Mouse (Mus musculus) spleen, adult 2 months (tissue): ENCODE measurements at regions not wholly inside any gene's neighbourhood (a gene's known extent, or its start where the extent isn't known, plus 50 kb on each side); places are given as distances from the start of the nearest gene placed in this dataset.

Source experiments
- DNase-seq, 2 experiments: peaks; one replicate each; pipeline versions ENCODE4 v3.0.0 to v3.0.0-alpha.2; 2012 to 2021; ENCODE audit warnings: low spot score in 2 of 2, low read depth in 1 of 2
- H3K27ac ChIP-seq: fragments of 200-500 bp; 2 replicates; pipeline ENCODE4 v1.5.1; 2012; ENCODE audit warnings: low read length, inconsistent platforms; ENCODE audit not compliant: insufficient read depth
- H3K27me3 ChIP-seq: fragments of 200-500 bp; 2 replicates; pipeline ENCODE4 v1.6.1; 2012; ENCODE audit warnings: mild to moderate bottlenecking, moderate library complexity, low read length, inconsistent platforms; ENCODE audit not compliant: control insufficient read depth, insufficient read depth
- H3K36me3 ChIP-seq: fragments of 200-500 bp; 2 replicates; pipeline ENCODE4 v1.6.1; 2012; ENCODE audit warnings: mild to moderate bottlenecking, low read length, inconsistent platforms; ENCODE audit not compliant: control insufficient read depth, insufficient read depth
- H3K4me1 ChIP-seq: fragments of 200-500 bp; 2 replicates; pipeline ENCODE4 v1.6.1; 2011; ENCODE audit warnings: inconsistent platforms; ENCODE audit not compliant: control insufficient read depth, insufficient read depth, insufficient read length
- H3K4me3 ChIP-seq: fragments of 200-500 bp; 2 replicates; pipeline ENCODE4 v1.5.1; 2011; ENCODE audit warnings: mild to moderate bottlenecking, inconsistent platforms; ENCODE audit not compliant: insufficient read depth, insufficient read length; ENCODE audit errors: extremely low read depth
- CTCF ChIP-seq: fragments of 200-500 bp; IDR thresholded peaks from 2 replicates; pipeline ENCODE4 v1.5.1; 2011; ENCODE audit warnings: mild to moderate bottlenecking, inconsistent platforms; ENCODE audit not compliant: insufficient read depth, insufficient read length, insufficient replicate concordance; ENCODE audit errors: extremely low read depth
- POLR2A ChIP-seq: fragments of 200-500 bp; IDR thresholded peaks from 2 replicates; pipeline ENCODE4 v1.6.1; 2011; ENCODE audit warnings: low read depth, low read length, inconsistent platforms
- WGBS: fragments of 180-500 bp; shearing (Covaris S2); methylation state at CpG from one replicate; pipeline ENCODE4 v1.1.7; 2018; 5-methylcytosine and 5-hydroxymethylcytosine counted together

- no peak overlapping the region for H3K4me3 ChIP-seq
- no peaks in the 10 kb centered on the region for H3K36me3 ChIP-seq
- no peaks in the 10 kb centered on the region for H3K27me3 ChIP-seq
- H3K27ac ChIP-seq = no peak overlapping the region
- TF ChIP-seq CTCF = no peak
- no peak for TF ChIP-seq POLR2A
- WGBS = 89% methylated on average over 11 of the region's 11 CpGs
- H3K4me1 ChIP-seq = no peaks in the 10 kb centered on the region
- no peak for DNase-seq
These were observed 256.6 kb upstream of the Fn1 start for GRCm38 (mm10) chr1:71909508-71910124.

GRCm38 (mm10) chr1:71904376-71904948 is 251.5 kb upstream of the Fn1 start:
- TF ChIP-seq POLR2A (no peak), CTCF (no peak)
- DNase-seq = no peak
- no peaks in the 10 kb centered on the region for H3K4me1 ChIP-seq
- no peaks in the 10 kb centered on the region for H3K36me3 ChIP-seq
- no peaks in the 10 kb centered on the region for H3K27me3 ChIP-seq
- 85% methylated on average over 4 of the region's 4 CpGs for whole genome bisulfite sequencing
- H3K4me3 ChIP-seq = no peak overlapping the region
- H3K27ac ChIP-seq = no peak overlapping the region

- no peak overlapping the region for H3K4me3 ChIP-seq
- no peaks in the 10 kb centered on the region for H3K27me3 ChIP-seq
- 55% methylated on average over 8 of the region's 9 CpGs for WGBS
- TF ChIP-seq POLR2A (no peak), CTCF (no peak)
- H3K36me3 ChIP-seq = no peaks in the 10 kb centered on the region
- DNase-seq = no peak
- H3K27ac ChIP-seq = no peak overlapping the region
- H3K4me1 ChIP-seq = no peaks in the 10 kb centered on the region
These were observed 247.4 kb upstream of the Fn1 start for GRCm38 (mm10) chr1:71900106-71901074.

- Histone ChIP-seq H3K4me1 (no peaks in the 10 kb centered on the region), H3K27me3 (no peaks in the 10 kb centered on the region), H3K36me3 (no peaks in the 10 kb centered on the region), H3K27ac (no peak overlapping the region), H3K4me3 (no peak overlapping the region)
- DNase-seq = no peak
- 83% methylated on average over 8 of the region's 8 CpGs for WGBS
- TF ChIP-seq POLR2A (no peak), CTCF (no peak)
These were observed 246.1 kb upstream of the Fn1 start for GRCm38 (mm10) chr1:71899128-71899527.

GRCm38 (mm10) chr1:71898198-71898597 is 245.2 kb upstream of the Fn1 start:
- Histone ChIP-seq H3K36me3 (no peaks in the 10 kb centered on the region), H3K4me3 (no peak overlapping the region), H3K4me1 (no peaks in the 10 kb centered on the region), H3K27ac (no peak overlapping the region), H3K27me3 (no peaks in the 10 kb centered on the region)
- WGBS = 81% methylated on average over 6 of the region's 6 CpGs
- no peak for DNase-seq
- no peak for TF ChIP-seq POLR2A
- no peak for TF ChIP-seq CTCF

- Histone ChIP-seq H3K36me3 (no peaks in the 10 kb centered on the region), H3K27ac (no peak overlapping the region), H3K4me3 (no peak overlapping the region), H3K4me1 (no peaks in the 10 kb centered on the region), H3K27me3 (no peaks in the 10 kb centered on the region)
- no peak for TF ChIP-seq CTCF
- no peak for TF ChIP-seq POLR2A
- WGBS = 44% methylated on average over 8 of the region's 8 CpGs
- DNase-seq = no peak
These were observed 244.6 kb upstream of the Fn1 start for GRCm38 (mm10) chr1:71897464-71898051.
